Mouse (Mus musculus) cerebellum, adult 8-10 months (tissue): ENCODE results near the gene Klk1b9.
"Not testable (repeated sequence)": the region's sequence is repeated elsewhere in the genome, so short reads cannot be mapped to it uniquely, and the experiment has no call there.

ENCODE experiments used
- DNase-seq: peaks from one replicate; pipeline ENCODE4 v3.0.0; 2022

The Klk1b9 gene

DNA sequence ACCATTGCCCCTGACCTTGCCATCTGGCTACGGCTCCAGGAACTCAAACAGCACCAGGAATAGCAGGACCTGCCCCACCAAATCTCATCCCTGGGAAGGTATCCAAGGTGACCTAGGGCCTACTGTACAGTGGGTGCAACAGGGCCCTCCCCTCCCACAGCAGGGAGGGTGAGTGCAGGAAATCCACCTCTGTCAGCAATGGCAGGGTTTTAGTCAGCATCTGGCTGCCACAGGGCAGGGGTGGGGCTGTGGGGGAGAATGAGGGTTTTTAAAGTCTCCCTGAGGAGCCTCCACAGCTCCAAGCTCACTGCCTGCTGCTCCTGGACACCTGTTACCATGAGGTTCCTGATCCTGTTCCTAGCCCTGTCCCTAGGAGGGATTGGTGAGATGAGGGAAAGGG is at the start of gene Klk1b9:
Gene Klk1b9, plus strand, starts transcription at position 301 of the 400 bp plus-strand sequence.
- DNase-seq = not testable (repeated sequence)

GRCm38 (mm10) chr7:43928521-43928920 is 47.3 kb upstream of the Klk1b9 start:
- peak; percentile 2 for DNase-seq

GRCm38 (mm10) chr7:43932337-43932736 is 43.5 kb upstream of the Klk1b9 start:
- DNase-seq = no peak

DNA sequence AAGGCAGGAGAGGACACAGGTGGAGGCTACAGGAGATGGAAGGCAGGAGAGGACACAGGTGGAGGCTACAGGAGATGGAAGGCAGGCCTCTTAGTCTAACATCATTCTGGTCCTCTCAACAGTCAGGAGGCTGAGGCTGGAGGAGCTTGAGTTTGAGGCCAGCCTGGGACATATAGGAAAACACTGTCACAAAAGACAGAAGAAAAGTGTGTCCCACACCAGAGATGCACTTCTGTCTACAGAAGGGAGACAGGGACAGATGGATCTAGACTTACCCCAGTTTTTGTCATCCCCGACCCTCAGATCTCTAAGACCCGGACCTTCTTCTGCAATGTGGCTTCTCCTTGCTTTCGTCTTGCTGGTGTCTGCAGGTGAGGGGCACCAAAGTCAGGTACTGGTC is 42.4 kb upstream of the Klk1b9 start, which contains the start of gene Klk15:
Gene Klk15, plus strand, starts transcription at position 301 of the 400 bp plus-strand sequence.
- no peak for DNase-seq

- no peak for DNase-seq
Measured at GRCm38 (mm10) chr7:43934747-43935146, 41.1 kb upstream of the Klk1b9 start.

GRCm38 (mm10) chr7:43936551-43936950 is 39.3 kb upstream of the Klk1b9 start:
- DNase-seq = no peak

DNA sequence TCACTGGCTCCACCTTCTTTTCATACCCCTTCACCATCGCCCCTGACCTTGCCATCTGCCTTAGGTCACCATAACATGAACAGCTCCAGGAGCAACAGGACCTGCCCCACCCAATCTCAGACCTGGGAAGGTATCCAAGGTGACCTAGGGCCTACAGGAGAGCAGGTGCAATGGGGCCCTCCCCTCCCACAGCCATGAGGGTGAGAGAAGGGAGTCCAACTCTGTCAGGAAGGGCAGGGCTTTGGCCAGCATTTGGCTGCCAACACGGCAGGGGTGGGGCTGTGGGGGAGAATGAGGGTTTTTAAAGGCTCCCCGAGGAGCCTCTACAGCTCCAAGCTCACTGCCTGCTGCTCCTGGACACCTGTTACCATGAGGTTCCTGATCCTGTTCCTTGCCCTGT is 33.6 kb upstream of the Klk1b9 start:
- not testable (repeated sequence) for DNase-seq

DNA sequence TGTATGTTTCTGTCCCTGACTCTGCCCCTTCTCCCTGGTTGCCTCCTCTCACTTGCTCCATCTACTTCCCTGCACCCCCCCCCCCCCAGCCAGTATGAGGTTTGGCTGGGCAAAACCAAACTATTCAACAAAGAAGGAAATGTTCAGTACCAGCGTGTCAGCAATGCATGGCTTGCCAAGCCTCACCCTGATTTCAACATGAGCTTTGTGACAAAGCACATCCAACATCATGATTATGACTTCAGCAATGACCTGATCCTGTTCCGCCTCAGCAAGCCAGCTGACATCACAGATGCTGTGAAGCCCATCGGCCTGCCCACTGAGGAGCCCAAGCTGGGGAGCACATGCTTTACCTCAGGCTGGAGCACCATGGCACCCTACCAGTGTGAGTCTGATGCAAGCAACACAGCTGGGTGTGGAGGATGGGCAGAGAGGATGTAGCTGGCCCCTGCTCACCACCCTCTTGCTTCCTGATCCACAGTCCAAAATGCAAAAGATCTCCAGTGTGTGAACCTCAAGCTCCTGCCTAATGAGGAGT is 31.1 kb upstream of the Klk1b9 start:
- DNase-seq = no peak

DNA sequence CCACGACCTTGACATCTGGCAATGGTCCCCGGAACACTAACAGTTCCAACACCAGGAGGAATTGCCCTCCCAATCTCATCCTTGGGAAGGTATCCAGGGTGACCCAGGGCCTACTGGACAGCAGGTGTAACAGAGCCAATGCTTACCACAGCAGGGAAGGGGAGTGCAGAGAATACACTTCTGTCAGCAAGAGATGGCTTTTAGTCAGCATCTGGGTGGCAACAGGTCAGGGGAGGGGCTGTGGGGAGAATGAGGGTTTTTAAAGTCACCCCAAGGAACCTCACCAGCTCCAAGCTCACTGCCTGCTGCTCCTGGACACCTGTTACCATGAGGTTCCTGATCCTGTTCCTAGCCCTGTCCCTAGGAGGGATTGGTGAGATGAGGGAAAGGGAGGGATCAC is 25.5 kb upstream of the Klk1b9 start, which contains the start of gene Klk1b8:
Gene Klk1b8, plus strand, starts transcription at position 301 of the 400 bp plus-strand sequence.
- DNase-seq = no peak

DNA sequence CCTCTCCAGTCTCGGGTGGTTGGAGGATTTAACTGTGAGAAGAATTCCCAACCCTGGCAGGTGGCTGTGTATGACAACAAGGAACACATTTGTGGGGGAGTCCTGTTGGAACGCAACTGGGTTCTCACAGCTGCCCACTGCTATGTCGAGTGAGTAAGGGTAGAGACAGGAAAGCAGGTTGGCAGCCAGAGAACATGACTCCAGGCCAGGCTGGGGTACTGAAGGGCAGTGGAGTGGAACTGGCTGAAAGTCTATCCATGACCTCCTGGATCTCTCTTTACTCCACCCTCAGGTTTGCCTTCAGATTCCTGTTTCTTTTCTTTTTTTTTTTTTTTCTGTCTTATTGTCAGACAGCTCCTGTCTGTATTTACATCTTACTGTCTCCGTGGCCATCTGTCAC is 23.2 kb upstream of the Klk1b9 start:
- no peak for DNase-seq

- no peak for DNase-seq
Measured at GRCm38 (mm10) chr7:43966451-43966850, 9.4 kb upstream of the Klk1b9 start, which contains the start of gene Klk1b1. TSS of gene Klk1b1 (plus strand) at chr7:43966751.

DNA sequence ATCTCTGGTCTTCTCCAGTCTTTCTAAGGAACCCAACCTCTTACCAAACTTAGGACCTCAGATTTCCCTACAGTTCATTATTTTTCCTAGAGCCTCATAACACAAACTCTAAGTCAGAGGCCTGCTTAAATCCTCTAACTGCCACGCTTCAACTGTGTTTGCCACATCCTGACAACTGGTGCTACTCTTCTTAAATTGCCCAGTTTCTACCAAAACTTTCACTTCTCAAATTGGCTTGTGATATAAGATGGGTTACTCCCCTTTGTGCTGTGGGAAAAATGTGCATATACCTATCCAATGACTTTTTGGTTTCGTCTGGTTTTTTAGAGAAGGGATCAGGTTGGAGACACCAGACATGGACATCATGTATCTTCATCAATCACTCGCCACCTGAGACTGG is 8.8 kb upstream of the Klk1b9 start:
- DNase-seq = no peak

GRCm38 (mm10) chr7:43967612-43968011 is 8.2 kb upstream of the Klk1b9 start:
- no peak for DNase-seq

GRCm38 (mm10) chr7:43985657-43986056 is 9.8 kb downstream of the Klk1b9 start:
- no peak for DNase-seq

DNA sequence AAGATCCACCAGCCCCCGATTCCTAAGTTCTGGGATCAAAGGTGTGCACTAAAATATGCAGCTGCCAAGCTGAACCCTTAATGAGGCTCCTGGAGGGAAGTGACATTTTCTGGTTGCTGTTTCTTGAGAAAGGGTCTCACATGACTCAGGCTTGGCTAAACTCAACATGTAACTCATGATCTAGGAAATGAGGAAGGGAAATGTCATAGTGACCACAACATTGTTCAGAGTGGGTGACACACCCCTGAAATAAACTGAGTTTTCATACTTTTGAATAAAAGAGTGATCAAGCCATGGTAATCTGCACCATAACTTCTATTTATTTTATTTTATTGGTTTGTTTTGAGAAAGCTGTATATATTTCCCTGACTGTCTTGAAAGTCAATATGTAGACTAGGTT is 19.0 kb downstream of the Klk1b9 start:
- not testable (repeated sequence) for DNase-seq

DNA sequence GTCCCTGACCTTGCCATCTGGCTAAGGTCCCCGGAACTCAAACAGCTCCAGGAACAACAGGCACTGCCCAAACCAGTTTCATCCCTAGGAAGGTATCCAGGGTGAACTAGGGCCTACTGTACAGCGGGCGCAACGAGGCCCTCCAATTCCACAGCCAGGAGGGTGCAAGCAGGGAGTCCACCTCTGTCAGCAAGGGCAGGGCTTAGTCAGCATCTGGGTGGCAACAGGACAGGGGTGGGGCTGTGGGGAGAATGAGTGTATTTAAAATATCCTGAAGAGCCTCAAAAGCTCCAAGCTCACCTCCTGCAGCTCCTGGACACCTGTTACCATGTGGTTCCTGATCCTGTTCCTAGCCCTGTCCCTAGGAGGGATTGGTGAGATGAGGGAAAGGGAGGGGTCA is 19.7 kb downstream of the Klk1b9 start, which contains the start of gene Klk1b11:
Gene Klk1b11, plus strand, starts transcription at position 301 of the 400 bp plus-strand sequence.
- DNase-seq = not testable (repeated sequence)

- DNase-seq = no peak
Measured at GRCm38 (mm10) chr7:44004847-44005246, 29.0 kb downstream of the Klk1b9 start.

- not testable (repeated sequence) for DNase-seq
Measured at GRCm38 (mm10) chr7:44011868-44012267, 36.0 kb downstream of the Klk1b9 start, which contains the start of gene Klk1b26. TSS of gene Klk1b26 (plus strand) at chr7:44012168.

GRCm38 (mm10) chr7:44014666-44015065 is 38.8 kb downstream of the Klk1b9 start:
- DNase-seq = not testable (repeated sequence)

GRCm38 (mm10) chr7:44015071-44015470 is 39.2 kb downstream of the Klk1b9 start:
- no peak for DNase-seq
